Mouse (Mus musculus): Measurements from ENCODE around the gene Zc3h10.

Zc3h10 gene

DNA sequence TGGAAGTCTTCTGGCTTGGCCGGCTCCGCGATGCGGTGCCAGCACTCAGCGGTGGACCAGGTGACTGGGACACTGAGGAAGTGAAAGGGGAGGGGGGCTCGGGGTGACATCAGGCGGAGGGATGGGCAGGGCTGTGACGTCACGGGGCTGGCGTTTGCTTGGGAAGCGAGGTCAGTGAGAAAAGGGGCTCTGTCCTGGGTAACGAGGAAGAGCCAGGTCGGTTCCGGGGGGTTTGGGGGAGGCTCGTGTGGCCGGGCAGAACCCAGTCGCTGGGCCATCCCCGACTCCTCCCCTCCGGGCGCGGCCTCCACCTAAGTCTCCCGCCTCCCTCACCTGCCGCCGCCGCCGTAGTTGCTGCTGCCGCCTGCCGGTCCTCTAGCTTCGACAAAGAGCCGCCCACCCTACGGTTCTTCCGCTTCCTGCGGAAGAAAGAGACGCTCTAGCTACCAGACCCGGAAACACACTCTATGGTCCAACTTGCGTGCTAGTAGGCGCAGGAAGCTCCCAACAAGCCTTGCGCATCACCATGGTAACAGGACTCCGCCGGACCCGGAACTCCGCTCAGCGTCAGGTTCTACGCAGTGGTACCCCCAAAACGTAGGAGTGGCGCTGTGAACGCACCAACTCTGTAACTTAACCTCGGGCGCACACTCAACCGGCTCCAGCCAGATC, at the start of gene Zc3h10:
TSS of gene Zc3h10 (minus strand) at position 414 of the 672 bp plus-strand sequence.
- peak; percentile 96 for DNase-seq (ENCODE audit: extremely low read depth, insufficient read length, low spot score)

- DNase-seq (ENCODE audit: extremely low read depth, insufficient read length, low spot score) = no peak
These were observed 45.2 kb upstream of the Zc3h10 start for GRCm38 (mm10) chr10:128592797-128593196.

- DNase-seq (ENCODE audit: extremely low read depth, insufficient read length, low spot score) = no peak
These were observed 43.9 kb upstream of the Zc3h10 start for GRCm38 (mm10) chr10:128591436-128591835.

GRCm38 (mm10) chr10:128590193-128590690, 42.7 kb upstream of the Zc3h10 start:
- peak; percentile 79 for DNase-seq (ENCODE audit: extremely low read depth, insufficient read length, low spot score)

DNA sequence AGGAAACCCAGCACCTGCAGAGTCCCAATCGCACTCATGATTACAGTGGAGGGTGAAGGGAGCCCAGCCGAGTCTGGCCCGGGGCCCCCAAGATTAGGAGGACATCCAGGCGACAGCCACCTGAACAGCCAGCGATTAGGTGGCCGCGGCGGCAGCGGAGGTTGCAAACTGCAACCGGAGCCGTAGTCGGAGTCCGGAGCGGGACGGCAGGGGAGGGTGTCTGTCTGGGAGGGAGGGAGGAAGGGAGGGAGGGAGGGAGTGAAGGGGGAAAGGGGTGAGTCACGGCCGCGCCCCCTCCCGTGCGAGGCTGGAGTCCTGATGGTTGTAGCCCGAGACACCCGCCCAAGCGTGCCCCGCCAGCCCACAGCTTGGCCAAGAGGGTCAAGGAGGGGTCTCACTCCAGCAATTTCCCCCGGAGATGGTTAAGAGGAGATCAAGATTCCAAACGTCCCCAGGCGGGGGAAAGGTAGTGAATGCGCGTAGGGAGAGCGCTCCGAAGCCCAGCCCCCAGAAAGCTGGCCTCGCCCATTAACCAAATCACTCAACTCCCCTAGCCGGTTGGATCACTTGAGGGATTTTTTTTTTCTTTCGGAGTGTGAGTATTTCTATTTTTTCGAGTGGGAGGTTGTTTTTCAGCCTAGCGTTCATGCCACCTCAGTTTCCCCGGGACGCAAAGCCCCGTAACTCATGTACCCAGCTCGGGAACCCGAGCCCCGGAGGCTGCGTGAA, 42.1 kb upstream of the Zc3h10 start, which contains the start of gene Erbb3:
TSS of gene Erbb3 (minus strand) at position 189 of the 729 bp plus-strand sequence.
- peak; percentile 82 for DNase-seq (ENCODE audit: extremely low read depth, insufficient read length, low spot score)

- no peak for DNase-seq (ENCODE audit: extremely low read depth, insufficient read length, low spot score)
These were observed 41.3 kb upstream of the Zc3h10 start for GRCm38 (mm10) chr10:128588775-128589463.

GRCm38 (mm10) chr10:128588136-128588535, 40.6 kb upstream of the Zc3h10 start:
- DNase-seq (ENCODE audit: extremely low read depth, insufficient read length, low spot score) = no peak

- no peak for DNase-seq (ENCODE audit: extremely low read depth, insufficient read length, low spot score)
These were observed 40.1 kb upstream of the Zc3h10 start for GRCm38 (mm10) chr10:128587697-128588096.

- DNase-seq (ENCODE audit: extremely low read depth, insufficient read length, low spot score) = no peak
These were observed 39.5 kb upstream of the Zc3h10 start for GRCm38 (mm10) chr10:128587120-128587519.

DNA sequence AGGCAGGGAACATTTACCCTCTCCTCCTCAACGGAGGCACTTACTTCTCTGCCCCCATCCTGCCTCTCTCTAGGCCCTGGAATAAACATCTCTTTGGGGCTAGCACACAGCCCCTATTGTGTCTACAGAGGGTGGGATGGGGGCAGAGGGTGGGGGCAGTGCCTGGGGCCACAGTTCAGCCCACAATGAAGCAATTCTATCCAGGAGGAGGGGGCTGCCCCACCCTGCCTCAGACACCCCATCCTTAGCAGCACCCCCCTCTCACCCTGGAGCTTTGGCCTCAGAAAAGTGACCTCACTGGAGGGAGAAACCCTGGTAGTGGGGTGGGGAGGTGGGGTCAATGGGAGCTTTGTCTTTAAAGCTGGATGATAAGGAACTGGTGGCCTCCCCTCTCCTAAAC, 39.0 kb upstream of the Zc3h10 start:
- no peak for DNase-seq (ENCODE audit: extremely low read depth, insufficient read length, low spot score)

DNA sequence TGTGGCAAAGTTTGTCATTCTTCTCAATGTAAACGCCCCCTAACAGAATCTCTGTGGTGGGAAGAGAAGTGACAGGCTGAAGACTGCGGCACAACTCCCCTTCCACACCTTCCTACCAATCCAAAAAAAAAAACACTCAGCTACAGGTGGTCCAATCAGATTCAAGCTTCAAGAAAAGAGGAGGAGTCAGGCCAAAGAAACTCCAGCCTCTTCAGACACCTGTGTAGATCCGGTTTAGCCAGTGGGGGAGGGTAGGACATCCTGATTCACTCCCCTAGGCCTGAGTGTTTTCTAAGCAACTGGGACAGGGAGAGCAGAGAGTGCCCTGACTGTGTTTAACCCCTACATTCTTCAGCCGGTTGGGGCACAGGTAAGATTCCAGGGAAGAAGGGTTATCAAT, 36.8 kb upstream of the Zc3h10 start:
- no peak for DNase-seq (ENCODE audit: extremely low read depth, insufficient read length, low spot score)

DNA sequence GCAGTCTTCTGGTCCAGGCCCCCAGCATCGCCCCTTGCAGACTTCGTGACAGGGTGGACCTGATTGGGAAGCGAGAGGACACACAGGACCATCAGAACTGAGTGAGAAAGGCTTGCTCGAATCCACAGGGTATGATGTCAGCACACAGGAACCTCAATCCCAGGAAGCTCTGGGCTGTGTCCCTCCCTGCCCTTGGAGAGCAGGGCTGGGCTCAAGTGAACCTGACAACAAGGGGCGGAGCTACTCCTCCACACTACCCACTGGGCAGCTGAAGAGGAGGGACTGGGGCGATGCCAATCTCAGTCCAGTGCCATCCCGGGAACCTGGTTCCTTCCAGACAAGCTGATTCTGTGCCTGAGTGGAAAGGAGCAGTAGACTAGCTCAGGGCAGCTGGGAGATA, 36.1 kb upstream of the Zc3h10 start:
- peak; percentile 62 for DNase-seq (ENCODE audit: extremely low read depth, insufficient read length, low spot score)

DNA sequence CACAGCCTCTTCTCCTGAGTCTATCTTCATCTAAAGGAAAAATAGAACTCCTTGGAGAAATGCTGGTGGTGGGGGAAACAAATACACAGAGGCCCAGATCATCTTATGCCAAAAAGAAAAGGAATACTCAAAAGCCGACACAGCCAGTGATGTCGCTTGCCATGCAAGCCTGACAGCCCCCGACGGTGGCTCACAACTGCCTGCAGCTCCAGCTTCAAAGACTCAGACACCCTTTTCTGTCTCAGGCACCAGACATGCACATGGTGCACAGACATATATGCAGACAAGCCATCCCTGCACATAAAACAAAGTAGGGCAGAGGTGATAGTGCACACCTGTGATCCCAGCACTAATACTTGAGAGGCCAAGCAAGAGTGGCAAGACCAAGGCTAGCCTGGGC, 32.2 kb upstream of the Zc3h10 start:
- no peak for DNase-seq (ENCODE audit: extremely low read depth, insufficient read length, low spot score)

DNA sequence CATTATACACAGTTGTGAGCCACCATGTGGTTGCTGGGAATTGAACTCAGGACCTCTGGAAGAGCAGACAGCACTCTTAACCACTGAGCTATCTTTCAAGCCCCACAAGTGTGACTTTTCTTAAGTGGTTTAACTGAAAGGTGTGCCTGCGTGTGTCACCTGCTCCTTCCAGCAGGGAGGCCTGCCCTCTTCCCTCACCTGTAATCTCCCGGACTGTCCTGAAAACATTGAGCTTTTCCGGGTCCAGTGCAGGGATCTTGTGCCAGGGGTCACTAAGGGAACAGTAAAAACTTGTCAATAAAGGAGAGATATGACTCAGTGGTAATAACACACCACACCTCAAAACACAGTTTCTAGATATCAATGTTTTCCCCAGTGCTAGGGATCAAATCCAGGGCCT, 31.7 kb upstream of the Zc3h10 start:
- no peak for DNase-seq (ENCODE audit: extremely low read depth, insufficient read length, low spot score)

DNA sequence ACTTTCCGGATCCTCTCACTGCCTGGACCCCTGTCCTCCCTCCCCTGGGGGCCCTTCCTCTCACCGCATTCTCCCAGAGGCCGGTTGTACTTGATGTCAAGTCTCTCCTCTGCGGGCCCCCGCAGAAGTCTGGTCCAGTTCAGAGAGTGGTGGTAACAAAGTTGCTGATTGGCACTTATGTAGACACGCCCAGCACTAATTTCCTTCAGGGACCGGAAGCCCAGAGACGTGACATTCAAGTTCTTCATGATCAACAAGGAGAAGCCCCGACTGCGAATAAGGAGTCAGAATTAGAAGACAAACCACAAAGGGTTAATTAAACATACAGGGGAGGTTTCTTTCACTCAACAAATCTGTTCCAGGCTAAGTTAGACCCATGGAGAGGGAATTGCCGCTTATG, 30.8 kb upstream of the Zc3h10 start:
- DNase-seq (ENCODE audit: extremely low read depth, insufficient read length, low spot score) = no peak

GRCm38 (mm10) chr10:128575063-128575462, 27.5 kb upstream of the Zc3h10 start:
- no peak for DNase-seq (ENCODE audit: extremely low read depth, insufficient read length, low spot score)

DNA sequence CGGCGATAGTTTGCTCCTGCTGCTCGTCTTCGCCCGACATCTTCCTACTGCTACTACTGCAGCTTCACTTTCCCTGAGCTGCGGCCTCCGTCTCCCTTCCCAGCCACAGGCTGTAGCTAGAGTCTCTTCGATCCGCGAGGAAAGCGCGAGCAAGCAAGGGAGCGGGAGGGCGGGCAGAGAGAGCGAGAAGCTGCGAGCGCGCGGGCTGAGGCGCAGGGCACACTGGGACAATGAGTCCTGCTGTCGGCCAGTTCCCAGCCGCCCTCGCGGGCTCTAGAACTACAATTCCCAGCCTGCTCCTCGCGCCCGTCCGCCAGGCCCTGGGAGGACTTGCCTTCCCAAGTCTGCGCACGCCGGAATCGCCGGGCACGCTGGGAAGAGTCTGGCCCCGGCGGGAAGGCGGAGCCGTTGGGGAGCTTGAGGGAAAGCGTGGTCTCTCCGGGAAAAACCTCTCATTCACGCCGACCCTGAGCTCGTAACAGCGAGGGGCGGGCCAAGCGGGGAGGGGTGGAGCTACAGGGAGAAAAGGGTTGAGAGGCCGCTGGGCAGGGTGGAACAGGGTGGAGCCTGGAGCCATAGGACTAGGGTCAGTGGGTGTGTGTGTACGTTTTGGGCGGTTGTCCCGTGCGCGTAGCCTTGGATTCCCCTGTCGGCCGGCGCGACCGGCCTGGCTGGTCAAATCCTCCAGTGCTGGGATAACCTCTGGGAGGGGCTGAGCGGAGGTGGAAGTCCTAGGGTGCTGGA, 18.4 kb upstream of the Zc3h10 start, which contains the start of gene Pa2g4:
TSS of gene Pa2g4 (minus strand) at position 200 of the 744 bp plus-strand sequence.
- DNase-seq (ENCODE audit: extremely low read depth, insufficient read length, low spot score) = peak; percentile 100

DNA sequence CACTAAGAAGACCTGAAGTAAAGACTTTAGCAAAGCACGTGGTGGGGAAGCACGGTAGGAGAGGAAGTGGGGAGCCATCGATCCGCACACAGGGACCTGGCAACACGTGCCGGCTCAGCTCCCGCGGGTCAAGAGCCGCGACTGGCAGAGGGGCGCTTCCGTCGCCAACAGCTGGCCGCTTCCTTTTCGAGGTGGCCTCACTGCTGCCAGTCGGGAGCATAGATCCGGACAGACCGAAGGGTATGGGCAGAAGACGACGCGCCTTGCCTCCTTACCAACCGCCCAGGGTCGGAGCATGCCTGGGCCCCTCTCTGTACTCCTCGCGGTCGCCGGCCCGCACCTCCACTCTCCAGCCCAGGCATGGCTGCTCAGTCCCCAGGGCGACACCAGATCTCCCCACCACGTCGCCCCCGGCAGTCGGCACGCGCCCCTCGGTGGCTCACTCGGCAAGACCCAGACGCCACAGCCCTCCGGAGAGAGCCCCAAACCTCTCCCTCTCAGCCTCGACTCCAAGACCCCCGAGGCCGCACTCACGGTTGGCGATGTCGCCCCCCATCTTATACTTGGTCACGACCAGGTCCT, 17.7 kb upstream of the Zc3h10 start:
- peak; percentile 68 for DNase-seq (ENCODE audit: extremely low read depth, insufficient read length, low spot score)

DNA sequence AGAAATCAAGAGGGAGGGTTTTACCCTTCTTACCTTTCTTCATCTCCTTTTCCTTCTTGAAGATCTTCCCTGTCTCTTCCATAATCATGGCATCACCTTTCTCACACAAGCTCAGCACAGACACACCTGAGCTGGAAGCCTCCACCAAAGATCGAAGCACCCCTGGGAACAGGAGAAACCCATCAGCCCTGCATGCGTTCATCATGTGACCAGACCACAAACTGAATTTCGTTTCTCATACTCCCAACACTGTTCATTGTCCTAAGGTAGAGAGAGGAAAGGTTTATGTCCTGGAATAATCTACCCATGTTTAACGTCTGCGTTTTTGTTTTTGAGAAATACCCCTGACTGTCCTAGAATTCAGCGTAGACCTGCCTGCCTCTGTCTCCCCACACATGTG, 16.0 kb upstream of the Zc3h10 start:
- DNase-seq (ENCODE audit: extremely low read depth, insufficient read length, low spot score) = no peak

- DNase-seq (ENCODE audit: extremely low read depth, insufficient read length, low spot score) = no peak
These were observed 9.4 kb upstream of the Zc3h10 start for GRCm38 (mm10) chr10:128556963-128557362.
